Mouse (Mus musculus) liver, postnatal 0 days (tissue): ENCODE measurements around the gene Abcd3.

ENCODE experiments used
- CTCF ChIP-seq: sonication (generic); IDR thresholded peaks from 2 replicates; pipeline ENCODE4 v1.5.1; 2016; ENCODE audit warnings: antibody characterized with exemption, low read depth
- EP300 ChIP-seq: IDR thresholded peaks from 2 replicates; pipeline ENCODE4 v1.6.1; 2016; ENCODE audit warnings: antibody characterized with exemption, low read depth, mild to moderate bottlenecking

- TF ChIP-seq CTCF (peak; percentile 67), EP300 (no peak)
Measured at GRCm38 (mm10) chr3:121737453-121737852, 77.6 kb downstream of the Abcd3 start.
